26 mouse cellular contexts compared by ENCODE assay signal in genomic region chr2:93644731-93645130, GRCm38 (mm10). TPM values are rescaled to one million over a fixed set of nuclear protein-coding genes. Genes with fewer than 3 reads are reported as not detected.
DNase-seq lines count a peak whose midpoint lies in the region; ATAC-seq and TF ChIP-seq lines count a peak whose summit lies in the region.
"Had no signal": no experiment of that assay in that cellular context is flagged by ENCODE, and none has a peak within 500 bp of the region (broad histone marks: within the 10 kb centered on the region; RNA-seq: fewer than 3 reads in every experiment).

No protein-coding gene starts in this region.

- peaks cover 78% of the 10 kb centered on the region for H3K4me1 ChIP-seq in forebrain, embryonic 10.5 days
- no peaks in the 10 kb centered on the region for H3K4me1 ChIP-seq in forebrain, postnatal 0 days (ENCODE audit: insufficient read depth)
- H3K4me1 ChIP-seq in midbrain, embryonic 10.5 days: peaks cover 44% of the 10 kb centered on the region
- H3K4me1 ChIP-seq in midbrain, embryonic 16.5 days (ENCODE audit: control insufficient read depth, insufficient read depth, low read length): peaks cover 16% of the 10 kb centered on the region
- H3K4me1 ChIP-seq in embryonic facial prominence, embryonic 12.5 days: peaks cover 42% of the 10 kb centered on the region
- H3K4me1 ChIP-seq in limb, embryonic 11.5 days (ENCODE audit: control insufficient read depth, insufficient read depth, low read length): peaks cover 46% of the 10 kb centered on the region
- H3K4me1 ChIP-seq in heart, embryonic 12.5 days (replicated peaks): peaks cover 28% of the 10 kb centered on the region

- DNase-seq in forebrain, embryonic 10.5 days (ENCODE audit: extremely low spot score, low spot score): no peak
- no peak for DNase-seq in forebrain, postnatal 0 days
- DNase-seq in midbrain, embryonic 10.5 days (ENCODE audit: low spot score): no peak
- peak; percentile 54 for DNase-seq in limb, embryonic 11.5 days (ENCODE audit: low spot score)
- DNase-seq in gastrocnemius, postnatal 10 days: no peak
- DNase-seq: adrenal gland, postnatal 14 days; cerebellum, adult 2 months; cerebellum, postnatal 36 days; gastrocnemius, postnatal 25 days; heart, adult 18-20 months; heart, postnatal 14 days; kidney, postnatal 25 days; liver, postnatal 0 days; right cerebral cortex, adult 18-20 months; thymus, adult 18-20 months had no signal

- H3K27ac ChIP-seq in forebrain, embryonic 10.5 days: peak overlapping the region; percentile 95
- no peak overlapping the region for H3K27ac ChIP-seq in forebrain, postnatal 0 days (ENCODE audit: low read depth, low read length)
- H3K27ac ChIP-seq in midbrain, embryonic 10.5 days (replicated peaks): no peak overlapping the region
- no peak overlapping the region for H3K27ac ChIP-seq in midbrain, embryonic 16.5 days (ENCODE audit: low read length)
- H3K27ac ChIP-seq in embryonic facial prominence, embryonic 12.5 days: peak overlapping the region; percentile 100
- no peak overlapping the region for H3K27ac ChIP-seq in limb, embryonic 11.5 days (replicated peaks; ENCODE audit: low read depth, low read length)
- H3K27ac ChIP-seq in heart, embryonic 12.5 days (ENCODE audit: poor library complexity, severe bottlenecking): no peak overlapping the region
- H3K27ac ChIP-seq: forebrain, embryonic 15.5 days; heart, embryonic 13.5 days; layer of hippocampus, adult 2 months; macrophage had no signal

- WGBS in forebrain, embryonic 10.5 days: 1% methylated on average over 6 of the region's 6 CpGs
- 25% methylated on average over 6 of the region's 6 CpGs for WGBS in forebrain, postnatal 0 days
- WGBS in midbrain, embryonic 10.5 days: 4% methylated on average over 6 of the region's 6 CpGs
- WGBS in midbrain, embryonic 16.5 days: 9% methylated on average over 6 of the region's 6 CpGs
- 16% methylated on average over 6 of the region's 6 CpGs for WGBS in embryonic facial prominence, embryonic 12.5 days
- WGBS in limb, embryonic 11.5 days: 8% methylated on average over 6 of the region's 6 CpGs
- WGBS in heart, embryonic 12.5 days: 44% methylated on average over 6 of the region's 6 CpGs

- no peak overlapping the region for H3K4me2 ChIP-seq in forebrain, postnatal 0 days (ENCODE audit: low read depth)
- no peak overlapping the region for H3K4me2 ChIP-seq in midbrain, embryonic 16.5 days (ENCODE audit: low read length)
- peak overlapping the region; percentile 67 for H3K4me2 ChIP-seq in embryonic facial prominence, embryonic 12.5 days (replicated peaks)
- H3K4me2 ChIP-seq in limb, embryonic 11.5 days (ENCODE audit: low read depth, severe bottlenecking): peak overlapping the region; percentile 82
- H3K4me2 ChIP-seq in heart, embryonic 12.5 days: no peak overlapping the region
- H3K4me2 ChIP-seq: forebrain, embryonic 15.5 days; heart, embryonic 13.5 days; liver, embryonic 11.5 days had no signal

- no peak for ATAC-seq in forebrain, postnatal 0 days
- ATAC-seq in midbrain, embryonic 16.5 days: no peak
- ATAC-seq in embryonic facial prominence, embryonic 12.5 days (ENCODE audit: insufficient number of reproducible peaks, insufficient read depth, low FRiP score, low TSS enrichment): no peak
- no peak for ATAC-seq in limb, embryonic 11.5 days (ENCODE audit: insufficient number of reproducible peaks, low FRiP score, low TSS enrichment, low read depth)
- no peak for ATAC-seq in heart, embryonic 12.5 days (ENCODE audit: insufficient number of reproducible peaks, low FRiP score)
- ATAC-seq: CD4-positive, CD25-positive, alpha-beta regulatory T cell, adult 4 months; forebrain, embryonic 15.5 days; intestine, postnatal 0 days; liver, postnatal 0 days; lung, postnatal 0 days had no signal

- H3K9ac ChIP-seq in forebrain, postnatal 0 days: no peak overlapping the region
- H3K9ac ChIP-seq in midbrain, embryonic 16.5 days (ENCODE audit: low read depth, low read length): no peak overlapping the region
- H3K9ac ChIP-seq in embryonic facial prominence, embryonic 12.5 days: peak overlapping the region; percentile 99
- H3K9ac ChIP-seq in limb, embryonic 11.5 days (ENCODE audit: low read length): peak overlapping the region; percentile 94
- no peak overlapping the region for H3K9ac ChIP-seq in heart, embryonic 12.5 days
- H3K9ac ChIP-seq: forebrain, embryonic 15.5 days; heart, embryonic 13.5 days; liver, postnatal 0 days had no signal

- H3K9me3 ChIP-seq in forebrain, embryonic 10.5 days: no peaks in the 10 kb centered on the region
- no peaks in the 10 kb centered on the region for H3K9me3 ChIP-seq in forebrain, postnatal 0 days (ENCODE audit: low read length)
- no peaks in the 10 kb centered on the region for H3K9me3 ChIP-seq in midbrain, embryonic 10.5 days (replicated peaks)
- no peaks in the 10 kb centered on the region for H3K9me3 ChIP-seq in midbrain, embryonic 16.5 days (replicated peaks; ENCODE audit: control insufficient read depth, low read length, poor library complexity, severe bottlenecking)
- H3K9me3 ChIP-seq in embryonic facial prominence, embryonic 12.5 days: no peaks in the 10 kb centered on the region
- no peaks in the 10 kb centered on the region for H3K9me3 ChIP-seq in limb, embryonic 11.5 days (ENCODE audit: control insufficient read depth, low read length)
- no peaks in the 10 kb centered on the region for H3K9me3 ChIP-seq in heart, embryonic 12.5 days (replicated peaks)
- H3K9me3 ChIP-seq: forebrain, embryonic 15.5 days; heart, embryonic 13.5 days had no signal

- peaks cover 100% of the 10 kb centered on the region for H3K27me3 ChIP-seq in forebrain, embryonic 10.5 days (ENCODE audit: poor library complexity, severe bottlenecking)
- H3K27me3 ChIP-seq in forebrain, postnatal 0 days (ENCODE audit: insufficient read depth, low read length): peaks cover 69% of the 10 kb centered on the region
- peaks cover 100% of the 10 kb centered on the region for H3K27me3 ChIP-seq in midbrain, embryonic 10.5 days (ENCODE audit: low read depth, poor library complexity, severe bottlenecking)
- H3K27me3 ChIP-seq in midbrain, embryonic 16.5 days (ENCODE audit: control insufficient read depth, insufficient read depth, low read depth, low read length): peaks cover 66% of the 10 kb centered on the region
- H3K27me3 ChIP-seq in embryonic facial prominence, embryonic 12.5 days: peaks cover 51% of the 10 kb centered on the region
- peaks cover 67% of the 10 kb centered on the region for H3K27me3 ChIP-seq in limb, embryonic 11.5 days (ENCODE audit: control insufficient read depth, insufficient read depth, low read length)
- H3K27me3 ChIP-seq in heart, embryonic 12.5 days (replicated peaks): peaks cover 88% of the 10 kb centered on the region

- no peaks in the 10 kb centered on the region for H3K36me3 ChIP-seq in forebrain, embryonic 10.5 days (replicated peaks)
- H3K36me3 ChIP-seq in forebrain, postnatal 0 days (ENCODE audit: insufficient read depth): no peaks in the 10 kb centered on the region
- no peaks in the 10 kb centered on the region for H3K36me3 ChIP-seq in midbrain, embryonic 10.5 days
- H3K36me3 ChIP-seq in midbrain, embryonic 16.5 days (ENCODE audit: control insufficient read depth, insufficient read depth, low read length): no peaks in the 10 kb centered on the region
- no peaks in the 10 kb centered on the region for H3K36me3 ChIP-seq in embryonic facial prominence, embryonic 12.5 days
- no peaks in the 10 kb centered on the region for H3K36me3 ChIP-seq in limb, embryonic 11.5 days (ENCODE audit: control insufficient read depth, insufficient read depth, low read length)
- no peaks in the 10 kb centered on the region for H3K36me3 ChIP-seq in heart, embryonic 12.5 days
- H3K36me3 ChIP-seq: forebrain, embryonic 15.5 days; heart, embryonic 13.5 days had no signal

- no peak for TF ChIP-seq CTCF in forebrain, postnatal 0 days (IDR thresholded peaks at IDR 0.05; ENCODE audit: low read depth)

- H3K4me3 ChIP-seq in forebrain, embryonic 10.5 days: peak overlapping the region; percentile 64
- H3K4me3 ChIP-seq in forebrain, postnatal 0 days (ENCODE audit: low read depth, low read length): no peak overlapping the region
- peak overlapping the region; percentile 25; the same call in 1 of the 2 replicates for H3K4me3 ChIP-seq in midbrain, embryonic 10.5 days
- H3K4me3 ChIP-seq in midbrain, embryonic 16.5 days (ENCODE audit: low read depth, low read length): no peak overlapping the region
- peak overlapping the region; percentile 70 for H3K4me3 ChIP-seq in embryonic facial prominence, embryonic 12.5 days
- peak overlapping the region; percentile 72 for H3K4me3 ChIP-seq in limb, embryonic 11.5 days (ENCODE audit: low read depth, low read length)
- H3K4me3 ChIP-seq in heart, embryonic 12.5 days: no peak overlapping the region
- H3K4me3 ChIP-seq: forebrain, embryonic 15.5 days; heart, embryonic 13.5 days; layer of hippocampus, adult 2 months had no signal

RNA-seq across cellular contexts. Expression of gene Alx4, which starts 2.5 kb away (rescaled TPM):
- 20.1 and 20.4 TPM in 2 replicates for polyA plus RNA-seq in forebrain, embryonic 10.5 days (2016; fragmentation: Nextera tagmentation; extraction: Ambion mirVana)
- 2.6 and 4.2 TPM in 2 replicates for total RNA-seq in forebrain, postnatal 0 days (2014; rRNA removed)
- polyA plus RNA-seq in forebrain, postnatal 0 days (2015; fragmentation: Nextera tagmentation; extraction: Ambion mirVana): 0.58 and 0.72 TPM in 2 replicates
- polyA plus RNA-seq in midbrain, embryonic 10.5 days (2016; fragmentation: Nextera tagmentation; extraction: Ambion mirVana): 6.5 and 6.7 TPM in 2 replicates
- polyA plus RNA-seq in midbrain, embryonic 16.5 days (2015; fragmentation: Nextera tagmentation; extraction: Ambion mirVana): 0.53 and 0.62 TPM in 2 replicates
- polyA plus RNA-seq in embryonic facial prominence, embryonic 12.5 days (2016; fragmentation: Nextera tagmentation; extraction: Ambion mirVana): 24.3 and 27.8 TPM in 2 replicates
- 7.9 and 10.0 TPM in 2 replicates for polyA plus RNA-seq in limb, embryonic 11.5 days (2014; fragmentation: Nextera tagmentation; extraction: Ambion mirVana)
- 0.15 and 0.17 TPM in 2 replicates for polyA plus RNA-seq in heart, embryonic 12.5 days (2016; fragmentation: Nextera tagmentation; extraction: Ambion mirVana)
- under 1 TPM; 0.78 to 0.81 TPM for total RNA-seq in gastrocnemius, postnatal 10 days (2021)
- polyA plus RNA-seq: CD4-positive, CD25-positive, alpha-beta regulatory T cell, adult 4 months; intestine, postnatal 0 days; liver, postnatal 0 days; lung, postnatal 0 days; macrophage had no signal

Comparison
In these comparisons a context has a peak if more than half of its experiments do, and no peak if none do; other contexts are left out.
1. H3K27ac ChIP-seq: peak in forebrain, embryonic 10.5 days (single experiment) and embryonic facial prominence, embryonic 12.5 days (single experiment); none in forebrain, postnatal 0 days (single experiment), midbrain, embryonic 10.5 days (single experiment), midbrain, embryonic 16.5 days (single experiment), limb, embryonic 11.5 days (single experiment) and heart, embryonic 12.5 days (single experiment).
2. H3K4me3 ChIP-seq: peak in forebrain, embryonic 10.5 days (single experiment), midbrain, embryonic 10.5 days (single experiment), embryonic facial prominence, embryonic 12.5 days (single experiment) and limb, embryonic 11.5 days (single experiment); none in forebrain, postnatal 0 days (single experiment), midbrain, embryonic 16.5 days (single experiment) and heart, embryonic 12.5 days (single experiment).
3. H3K4me2 ChIP-seq: peak in embryonic facial prominence, embryonic 12.5 days (single experiment) and limb, embryonic 11.5 days (single experiment); none in forebrain, postnatal 0 days (single experiment), midbrain, embryonic 16.5 days (single experiment) and heart, embryonic 12.5 days (single experiment).
4. H3K9ac ChIP-seq: peak in embryonic facial prominence, embryonic 12.5 days (single experiment) and limb, embryonic 11.5 days (single experiment); none in forebrain, postnatal 0 days (single experiment), midbrain, embryonic 16.5 days (single experiment) and heart, embryonic 12.5 days (single experiment).